Mouse (Mus musculus): ENCODE results near the gene Esrrg. TPM values are rescaled to one million over a fixed set of nuclear protein-coding genes. Genes with fewer than 3 reads are reported as not detected.

Gene Esrrg
- polyA plus RNA-seq, 1 experiment, result 0.27 TPM

- no peaks in the 10 kb centered on the region for H3K36me3 ChIP-seq (ENCODE audit: control insufficient read depth, insufficient read depth, low read length)
- no peak for DNase-seq (ENCODE audit: low read depth in 1 of 2, low spot score in 2 of 2)
- H3K27me3 ChIP-seq (ENCODE audit: control insufficient read depth, insufficient read depth, low read length), result no peaks in the 10 kb centered on the region
- H3K4me3 ChIP-seq (ENCODE audit: extremely low read depth, insufficient read depth, insufficient read length), result no peak overlapping the region
- H3K27ac ChIP-seq (ENCODE audit: insufficient read depth, low read length), result no peak overlapping the region
- 28% methylated on average over 1 of the region's 1 CpGs for WGBS
- TF ChIP-seq POLR2A (IDR thresholded peaks at IDR 0.05; ENCODE audit: low read depth, low read length) (no peak), CTCF (IDR thresholded peaks at IDR 0.05; ENCODE audit: extremely low read depth, insufficient read depth, insufficient read length, insufficient replicate concordance) (no peak)
- H3K4me1 ChIP-seq (ENCODE audit: control insufficient read depth, insufficient read depth, insufficient read length), result no peaks in the 10 kb centered on the region
Measured at GRCm38 (mm10) chr1:187724651-187725050, 116.1 kb downstream of the Esrrg start.

- 81% methylated on average over 1 of the region's 1 CpGs for WGBS
- no peak overlapping the region for H3K27ac ChIP-seq (ENCODE audit: insufficient read depth, low read length)
- no peaks in the 10 kb centered on the region for H3K36me3 ChIP-seq (ENCODE audit: control insufficient read depth, insufficient read depth, low read length)
- H3K27me3 ChIP-seq (ENCODE audit: control insufficient read depth, insufficient read depth, low read length), result no peaks in the 10 kb centered on the region
- no peak overlapping the region for H3K4me3 ChIP-seq (ENCODE audit: extremely low read depth, insufficient read depth, insufficient read length)
- H3K4me1 ChIP-seq (ENCODE audit: control insufficient read depth, insufficient read depth, insufficient read length), result no peaks in the 10 kb centered on the region
- TF ChIP-seq CTCF (IDR thresholded peaks at IDR 0.05; ENCODE audit: extremely low read depth, insufficient read depth, insufficient read length, insufficient replicate concordance) (no peak), POLR2A (IDR thresholded peaks at IDR 0.05; ENCODE audit: low read depth, low read length) (no peak)
- no peak for DNase-seq (ENCODE audit: low read depth in 1 of 2, low spot score in 2 of 2)
Measured at GRCm38 (mm10) chr1:187725351-187725750, 116.8 kb downstream of the Esrrg start.

- no peak overlapping the region for H3K27ac ChIP-seq (ENCODE audit: insufficient read depth, low read length)
- no peak for DNase-seq (ENCODE audit: low read depth in 1 of 2, low spot score in 2 of 2)
- H3K4me1 ChIP-seq (ENCODE audit: control insufficient read depth, insufficient read depth, insufficient read length), result no peaks in the 10 kb centered on the region
- H3K36me3 ChIP-seq (ENCODE audit: control insufficient read depth, insufficient read depth, low read length), result no peaks in the 10 kb centered on the region
- 66% methylated on average over 4 of the region's 4 CpGs for WGBS
- no peak overlapping the region for H3K4me3 ChIP-seq (ENCODE audit: extremely low read depth, insufficient read depth, insufficient read length)
- H3K27me3 ChIP-seq (ENCODE audit: control insufficient read depth, insufficient read depth, low read length), result no peaks in the 10 kb centered on the region
- no peak for TF ChIP-seq POLR2A (IDR thresholded peaks at IDR 0.05; ENCODE audit: low read depth, low read length)
- TF ChIP-seq CTCF (IDR thresholded peaks at IDR 0.05; ENCODE audit: extremely low read depth, insufficient read depth, insufficient read length, insufficient replicate concordance), result no peak
Measured at GRCm38 (mm10) chr1:187731171-187731570, 122.6 kb downstream of the Esrrg start.

GRCm38 (mm10) chr1:187736507-187736906 is 127.9 kb downstream of the Esrrg start:
- DNase-seq (ENCODE audit: low read depth in 1 of 2, low spot score in 2 of 2), result no peak
- TF ChIP-seq CTCF (IDR thresholded peaks at IDR 0.05; ENCODE audit: extremely low read depth, insufficient read depth, insufficient read length, insufficient replicate concordance), result no peak
- TF ChIP-seq POLR2A (IDR thresholded peaks at IDR 0.05; ENCODE audit: low read depth, low read length), result no peak
- no peaks in the 10 kb centered on the region for H3K36me3 ChIP-seq (ENCODE audit: control insufficient read depth, insufficient read depth, low read length)
- H3K4me3 ChIP-seq (ENCODE audit: extremely low read depth, insufficient read depth, insufficient read length), result no peak overlapping the region
- H3K4me1 ChIP-seq (ENCODE audit: control insufficient read depth, insufficient read depth, insufficient read length), result no peaks in the 10 kb centered on the region
- H3K27ac ChIP-seq (ENCODE audit: insufficient read depth, low read length), result no peak overlapping the region
- H3K27me3 ChIP-seq (ENCODE audit: control insufficient read depth, insufficient read depth, low read length), result no peaks in the 10 kb centered on the region
- WGBS, result 37% methylated on average over 14 of the region's 14 CpGs

- no peak for DNase-seq (ENCODE audit: low read depth in 1 of 2, low spot score in 2 of 2)
- no peak overlapping the region for H3K4me3 ChIP-seq (ENCODE audit: extremely low read depth, insufficient read depth, insufficient read length)
- H3K27ac ChIP-seq (ENCODE audit: insufficient read depth, low read length), result no peak overlapping the region
- H3K36me3 ChIP-seq (ENCODE audit: control insufficient read depth, insufficient read depth, low read length), result no peaks in the 10 kb centered on the region
- no peaks in the 10 kb centered on the region for H3K4me1 ChIP-seq (ENCODE audit: control insufficient read depth, insufficient read depth, insufficient read length)
- WGBS, result 88% methylated on average over 7 of the region's 7 CpGs
- no peaks in the 10 kb centered on the region for H3K27me3 ChIP-seq (ENCODE audit: control insufficient read depth, insufficient read depth, low read length)
- no peak for TF ChIP-seq CTCF (IDR thresholded peaks at IDR 0.05; ENCODE audit: extremely low read depth, insufficient read depth, insufficient read length, insufficient replicate concordance)
- no peak for TF ChIP-seq POLR2A (IDR thresholded peaks at IDR 0.05; ENCODE audit: low read depth, low read length)
Measured at GRCm38 (mm10) chr1:187737296-187737695, 128.7 kb downstream of the Esrrg start.

- Histone ChIP-seq H3K27ac (ENCODE audit: insufficient read depth, low read length) (no peak overlapping the region), H3K27me3 (ENCODE audit: control insufficient read depth, insufficient read depth, low read length) (no peaks in the 10 kb centered on the region), H3K4me3 (ENCODE audit: extremely low read depth, insufficient read depth, insufficient read length) (no peak overlapping the region), H3K4me1 (ENCODE audit: control insufficient read depth, insufficient read depth, insufficient read length) (no peaks in the 10 kb centered on the region), H3K36me3 (ENCODE audit: control insufficient read depth, insufficient read depth, low read length) (no peaks in the 10 kb centered on the region)
- WGBS, result 88% methylated on average over 12 of the region's 12 CpGs
- TF ChIP-seq CTCF (IDR thresholded peaks at IDR 0.05; ENCODE audit: extremely low read depth, insufficient read depth, insufficient read length, insufficient replicate concordance) (no peak), POLR2A (IDR thresholded peaks at IDR 0.05; ENCODE audit: low read depth, low read length) (no peak)
- DNase-seq (ENCODE audit: low read depth in 1 of 2, low spot score in 2 of 2), result no peak
Measured at GRCm38 (mm10) chr1:187740531-187740930, 131.9 kb downstream of the Esrrg start.

- WGBS, result 91% methylated on average over 7 of the region's 7 CpGs
- no peak for DNase-seq (ENCODE audit: low read depth in 1 of 2, low spot score in 2 of 2)
- Histone ChIP-seq H3K27ac (ENCODE audit: insufficient read depth, low read length) (no peak overlapping the region), H3K4me1 (ENCODE audit: control insufficient read depth, insufficient read depth, insufficient read length) (no peaks in the 10 kb centered on the region), H3K27me3 (ENCODE audit: control insufficient read depth, insufficient read depth, low read length) (no peaks in the 10 kb centered on the region), H3K36me3 (ENCODE audit: control insufficient read depth, insufficient read depth, low read length) (no peaks in the 10 kb centered on the region), H3K4me3 (ENCODE audit: extremely low read depth, insufficient read depth, insufficient read length) (no peak overlapping the region)
- TF ChIP-seq POLR2A (IDR thresholded peaks at IDR 0.05; ENCODE audit: low read depth, low read length) (no peak), CTCF (IDR thresholded peaks at IDR 0.05; ENCODE audit: extremely low read depth, insufficient read depth, insufficient read length, insufficient replicate concordance) (no peak)
Measured at GRCm38 (mm10) chr1:187741306-187741705, 132.7 kb downstream of the Esrrg start.
